ENCODE assay signal across 11 mouse cellular contexts in the genomic region with DNA sequence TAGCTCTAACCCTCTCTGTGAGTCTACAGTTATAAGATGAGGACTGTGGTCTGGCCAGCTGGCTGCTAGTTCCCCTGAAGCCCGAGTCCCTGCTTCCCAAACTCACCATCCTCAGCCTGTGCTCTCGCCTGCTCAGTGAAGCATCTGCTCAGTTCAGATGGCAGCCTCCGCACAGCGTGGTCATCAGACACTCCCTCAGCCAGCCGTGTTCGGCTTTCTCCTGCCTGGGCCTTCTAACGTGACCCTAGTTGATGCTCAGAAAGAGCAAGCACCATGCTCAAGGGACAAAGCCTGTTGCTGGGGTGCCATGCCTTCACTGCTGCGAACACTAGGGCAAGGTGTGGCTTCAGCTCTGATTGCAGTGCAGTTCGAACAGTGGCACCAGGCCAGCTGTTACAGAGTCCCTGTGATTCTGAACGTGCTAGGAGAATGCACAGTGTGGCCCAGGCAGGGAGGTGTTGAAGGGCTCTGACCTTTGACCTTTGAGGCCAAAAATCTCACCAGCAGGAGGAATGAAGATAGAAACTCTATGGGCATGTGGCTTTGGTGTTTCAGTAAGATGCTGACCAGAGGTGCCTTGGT.
A peak's percentile ranks its signal among the peaks of the same experiment; 100 is the strongest.
DNase-seq lines count a peak whose midpoint lies in the region; ATAC-seq lines count a peak whose summit lies in the region.
"Had no signal": no experiment of that assay in that cellular context is flagged by ENCODE, and none has a peak within 500 bp of the region (broad histone marks: within the 10 kb centered on the region; RNA-seq: fewer than 3 reads in every experiment).

No protein-coding gene starts in this region.

- H3K9ac ChIP-seq in heart, embryonic 16.5 days (ENCODE audit: low read length) = no peak overlapping the region
- no peak overlapping the region for H3K9ac ChIP-seq in embryonic facial prominence, embryonic 12.5 days
- H3K9ac ChIP-seq in kidney, embryonic 14.5 days (ENCODE audit: low read depth, low read length) = no peak overlapping the region
- no peak overlapping the region for H3K9ac ChIP-seq in forebrain, embryonic 12.5 days
- H3K9ac ChIP-seq: neural tube, embryonic 13.5 days had no signal

- ATAC-seq in heart, embryonic 16.5 days (replicated peaks; ENCODE audit: extremely low read depth, insufficient read depth, low FRiP score) = peak; percentile 66
- peak; percentile 43; the same call in 1 of the 2 replicates for ATAC-seq in embryonic facial prominence, embryonic 12.5 days (ENCODE audit: insufficient number of reproducible peaks, insufficient read depth, low FRiP score, low TSS enrichment)
- peak; percentile 76 for ATAC-seq in kidney, embryonic 14.5 days (ENCODE audit: low FRiP score, low TSS enrichment)
- ATAC-seq in megakaryocyte-erythroid progenitor cell, adult 5-6 weeks (replicated peaks; ENCODE audit: low FRiP score, low TSS enrichment, poor library complexity, severe bottlenecking) = 0 out of 2 replicates have a peak, but pooled peaks have one; percentile 20
- ATAC-seq in forebrain, embryonic 12.5 days (ENCODE audit: low FRiP score) = no peak

- no peaks in the 10 kb centered on the region for H3K36me3 ChIP-seq in heart, embryonic 16.5 days (ENCODE audit: control insufficient read depth, insufficient read depth)
- H3K36me3 ChIP-seq in embryonic facial prominence, embryonic 12.5 days = no peaks in the 10 kb centered on the region
- no peaks in the 10 kb centered on the region for H3K36me3 ChIP-seq in kidney, embryonic 14.5 days (ENCODE audit: control insufficient read depth, insufficient read depth, low read length)
- H3K36me3 ChIP-seq in forebrain, embryonic 12.5 days (replicated peaks) = no peaks in the 10 kb centered on the region
- H3K36me3 ChIP-seq: neural tube, embryonic 13.5 days had no signal

- intact Hi-C loops in heart, postnatal 25 days (cut with DNase I) = no loop called here

- no peak for DNase-seq in heart, postnatal 25 days (ENCODE audit: low spot score)
- DNase-seq in thymus, postnatal 10 days (ENCODE audit: low spot score in 2 of 2) = no peak
- DNase-seq in testis, postnatal 10 days (ENCODE audit: low spot score) = no peak
- DNase-seq: gastrocnemius, postnatal 10 days had no signal

- no peaks in the 10 kb centered on the region for H3K9me3 ChIP-seq in heart, embryonic 16.5 days (replicated peaks; ENCODE audit: control insufficient read depth, low read length)
- H3K9me3 ChIP-seq in embryonic facial prominence, embryonic 12.5 days = no peaks in the 10 kb centered on the region
- H3K9me3 ChIP-seq in kidney, embryonic 14.5 days (ENCODE audit: control insufficient read depth, low read length) = no peaks in the 10 kb centered on the region
- H3K9me3 ChIP-seq in forebrain, embryonic 12.5 days = no peaks in the 10 kb centered on the region
- H3K9me3 ChIP-seq: G1E; neural tube, embryonic 13.5 days had no signal

- no peaks in the 10 kb centered on the region for H3K27me3 ChIP-seq in heart, embryonic 16.5 days (ENCODE audit: control insufficient read depth, insufficient read depth, low read length)
- H3K27me3 ChIP-seq in embryonic facial prominence, embryonic 12.5 days = no peaks in the 10 kb centered on the region
- no peaks in the 10 kb centered on the region for H3K27me3 ChIP-seq in kidney, embryonic 14.5 days (ENCODE audit: control insufficient read depth, insufficient read depth, low read length)
- no peaks in the 10 kb centered on the region for H3K27me3 ChIP-seq in forebrain, embryonic 12.5 days
- H3K27me3 ChIP-seq: neural tube, embryonic 13.5 days had no signal

- 0 out of 2 replicates have a peak overlapping the region, but pooled peaks have one; percentile 5 for H3K27ac ChIP-seq in heart, embryonic 16.5 days (ENCODE audit: low read length)
- H3K27ac ChIP-seq in embryonic facial prominence, embryonic 12.5 days = no peak overlapping the region
- H3K27ac ChIP-seq in kidney, embryonic 14.5 days (ENCODE audit: low read depth, low read length) = no peak overlapping the region; the same call in 1 of the 2 replicates
- H3K27ac ChIP-seq in forebrain, embryonic 12.5 days = no peak overlapping the region
- H3K27ac ChIP-seq: neural tube, embryonic 13.5 days had no signal

- H3K4me2 ChIP-seq in heart, embryonic 16.5 days (ENCODE audit: low read depth, low read length) = no peak overlapping the region
- H3K4me2 ChIP-seq in embryonic facial prominence, embryonic 12.5 days (replicated peaks) = no peak overlapping the region
- no peak overlapping the region for H3K4me2 ChIP-seq in kidney, embryonic 14.5 days (replicated peaks; ENCODE audit: low read depth, low read length)
- no peak overlapping the region for H3K4me2 ChIP-seq in forebrain, embryonic 12.5 days
- H3K4me2 ChIP-seq: neural tube, embryonic 13.5 days had no signal

- H3K4me3 ChIP-seq in heart, embryonic 16.5 days (ENCODE audit: low read length) = no peak overlapping the region
- no peak overlapping the region for H3K4me3 ChIP-seq in embryonic facial prominence, embryonic 12.5 days
- H3K4me3 ChIP-seq in kidney, embryonic 14.5 days (ENCODE audit: low read length) = no peak overlapping the region
- H3K4me3 ChIP-seq in forebrain, embryonic 12.5 days (replicated peaks) = no peak overlapping the region
- H3K4me3 ChIP-seq: neural tube, embryonic 13.5 days had no signal

- 52% methylated on average over 10 of the region's 10 CpGs for WGBS in heart, embryonic 16.5 days
- WGBS in embryonic facial prominence, embryonic 12.5 days = 51% methylated on average over 10 of the region's 10 CpGs
- 11% methylated on average over 10 of the region's 10 CpGs for WGBS in kidney, embryonic 14.5 days
- 49% methylated on average over 10 of the region's 10 CpGs for WGBS in forebrain, embryonic 12.5 days

- H3K4me1 ChIP-seq in heart, embryonic 16.5 days (ENCODE audit: control insufficient read depth, insufficient read depth, low read length) = peaks cover 47% of the 10 kb centered on the region
- peaks cover 64% of the 10 kb centered on the region for H3K4me1 ChIP-seq in embryonic facial prominence, embryonic 12.5 days
- H3K4me1 ChIP-seq in kidney, embryonic 14.5 days (ENCODE audit: control insufficient read depth, insufficient read depth, low read length) = peaks cover 32% of the 10 kb centered on the region
- H3K4me1 ChIP-seq in forebrain, embryonic 12.5 days = peaks cover 62% of the 10 kb centered on the region
